Mouse (Mus musculus): ENCODE results near the gene Kctd20.

DNA sequence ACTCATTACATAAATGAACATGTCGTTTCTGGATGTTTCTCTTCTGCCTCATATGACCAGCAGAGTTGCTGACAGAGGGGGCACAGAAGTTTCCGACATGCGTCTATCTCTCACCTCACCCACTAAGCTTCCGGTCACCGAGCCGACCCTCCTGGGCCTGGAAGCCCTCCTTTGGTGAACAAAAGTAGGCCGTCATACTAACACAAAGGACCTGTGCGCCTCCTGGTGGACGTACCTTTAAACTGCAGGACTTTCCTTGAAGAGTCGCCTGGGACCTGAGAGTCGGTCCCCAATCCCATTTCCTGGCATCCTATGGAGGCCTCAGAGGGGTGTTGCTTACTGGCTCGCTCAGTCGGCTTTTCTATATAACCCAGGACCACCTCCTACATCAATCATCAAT, 25.4 kb upstream of the Kctd20 start:
- peak; percentile 73 for TF ChIP-seq CTCF (IDR thresholded peaks at IDR 0.05; ENCODE audit: control insufficient read depth, insufficient read depth, low read length)
- TF ChIP-seq POLR2A (IDR thresholded peaks at IDR 0.05; ENCODE audit: borderline replicate concordance, control insufficient read depth, low read depth, low read length), result no peak
